Mouse (Mus musculus): ENCODE measurements around the gene Siah1b.

- no peak for TF ChIP-seq CTCF (conservative IDR thresholded peaks at IDR 0.05; ENCODE audit: insufficient read depth, insufficient read length, low read depth, low read length)
- TF ChIP-seq POLR2A (IDR thresholded peaks at IDR 0.05; ENCODE audit: low read depth, low read length): no peak
Observed at GRCm38 (mm10) chrX:164068968-164069367, 7.3 kb downstream of the Siah1b start.
